Comparison of ENCODE assay signal across 12 mouse cellular contexts in the genomic region with DNA sequence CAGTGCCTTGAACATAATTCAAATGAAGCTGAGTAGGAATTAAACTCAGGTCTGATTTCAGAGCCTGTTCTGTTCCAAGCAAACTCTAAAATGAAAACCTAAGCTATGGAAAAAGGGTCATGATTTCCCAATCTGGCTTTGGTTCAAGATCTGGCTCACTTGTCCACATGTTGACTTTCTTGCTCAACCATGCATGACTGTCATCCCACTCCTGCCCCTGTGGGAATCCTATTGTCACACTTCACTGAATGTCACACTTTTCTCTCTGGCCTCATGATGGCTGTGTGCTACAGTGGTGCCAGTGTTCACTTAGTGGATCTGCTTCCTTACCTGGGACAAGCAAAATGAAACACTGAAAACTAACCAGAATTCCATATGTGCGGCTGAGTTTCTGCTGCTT.
DNase-seq lines count a peak whose midpoint lies in the region; ATAC-seq and TF ChIP-seq lines count a peak whose summit lies in the region.
"Had no signal": no experiment of that assay in that cellular context is flagged by ENCODE, and none has a peak within 500 bp of the region (broad histone marks: within the 10 kb centered on the region; RNA-seq: fewer than 3 reads in every experiment).

No protein-coding gene starts in this region.

- H3K79me2 ChIP-seq in liver, adult 2 months (ENCODE audit: control insufficient read depth, insufficient read depth, low read length) = no peaks in the 10 kb centered on the region

- ATAC-seq in liver, embryonic 11.5 days (replicated peaks; ENCODE audit: low FRiP score) = no peak
- ATAC-seq in Patski = peak; percentile 26

- H3K9me3 ChIP-seq in liver, embryonic 11.5 days (ENCODE audit: control insufficient read depth, low read length) = no peaks in the 10 kb centered on the region
- H3K9me3 ChIP-seq: heart, embryonic 13.5 days; hindbrain, embryonic 12.5 days had no signal

- H3K36me3 ChIP-seq in liver, adult 2 months (ENCODE audit: control insufficient read depth, insufficient read depth, low read length) = no peaks in the 10 kb centered on the region
- H3K36me3 ChIP-seq in liver, embryonic 11.5 days (ENCODE audit: control insufficient read depth, insufficient read depth, low read length) = no peaks in the 10 kb centered on the region
- H3K36me3 ChIP-seq: heart, embryonic 13.5 days; hindbrain, embryonic 12.5 days had no signal

- in situ Hi-C loops in Patski (cut with MboI; ENCODE audit: low pct_unique_long_range_greater_than_20kb) = no loop called here

- no peak overlapping the region for H3K27ac ChIP-seq in liver, adult 2 months (replicated peaks; ENCODE audit: insufficient read depth, low read depth, low read length)
- H3K27ac ChIP-seq in liver, embryonic 11.5 days (ENCODE audit: low read depth, low read length) = no peak overlapping the region
- H3K27ac ChIP-seq: gastrocnemius, adult 2 months; heart, embryonic 13.5 days; hindbrain, embryonic 12.5 days; stomach, postnatal 0 days had no signal

- no peak overlapping the region for H3K4me3 ChIP-seq in liver, adult 2 months (ENCODE audit: insufficient read depth, low read depth, low read length)
- no peak overlapping the region for H3K4me3 ChIP-seq in liver, embryonic 11.5 days (ENCODE audit: low read depth, low read length)
- H3K4me3 ChIP-seq: gastrocnemius, adult 2 months; heart, embryonic 13.5 days; hindbrain, embryonic 12.5 days; megakaryocyte, embryonic 14.5 days had no signal

- peaks cover 11% of the 10 kb centered on the region for H3K4me1 ChIP-seq in liver, adult 2 months (ENCODE audit: control insufficient read depth, insufficient read depth, low read length)
- no peaks in the 10 kb centered on the region for H3K4me1 ChIP-seq in liver, embryonic 11.5 days (replicated peaks; ENCODE audit: control insufficient read depth, insufficient read depth, low read length)
- H3K4me1 ChIP-seq: hindbrain, embryonic 12.5 days; megakaryocyte, embryonic 14.5 days had no signal

- CTCF ChIA-PET in Patski (lab: Charles Lee) = interaction anchor here (0.8 kb wide), 1 partner anchor 25 kb away, joined by 3 read pairs; no protein-coding TSS in a partner anchor

- WGBS in liver, adult 2 months = 84% methylated on average over 1 of the region's 1 CpGs
- WGBS in liver, embryonic 11.5 days = 90% methylated on average over 1 of the region's 1 CpGs

- H3K27me3 ChIP-seq in liver, adult 2 months (ENCODE audit: control insufficient read depth, insufficient read depth, low read length) = no peaks in the 10 kb centered on the region
- H3K27me3 ChIP-seq in liver, embryonic 11.5 days (replicated peaks; ENCODE audit: control insufficient read depth, insufficient read depth, low read length) = no peaks in the 10 kb centered on the region
- no peaks in the 10 kb centered on the region for H3K27me3 ChIP-seq in Patski
- H3K27me3 ChIP-seq: heart, embryonic 13.5 days; hindbrain, embryonic 12.5 days; megakaryocyte, embryonic 14.5 days had no signal

- TF ChIP-seq CTCF in liver, adult 2 months (IDR thresholded peaks at IDR 0.05; ENCODE audit: low read depth, low read length) = no peak
- no peak for TF ChIP-seq CTCF in Patski (IDR thresholded peaks at IDR 0.05)

- POLR2A ChIA-PET in Patski (lab: Charles Lee) = no interaction called here

- H3K4me2 ChIP-seq in liver, embryonic 11.5 days = no peak overlapping the region
- H3K4me2 ChIP-seq: heart, embryonic 13.5 days; hindbrain, embryonic 12.5 days had no signal

- no peak overlapping the region for H3K9ac ChIP-seq in liver, adult 2 months (ENCODE audit: low read depth, low read length)
- no peak overlapping the region for H3K9ac ChIP-seq in liver, embryonic 11.5 days (ENCODE audit: low read depth, low read length)
- H3K9ac ChIP-seq: heart, embryonic 13.5 days; hindbrain, embryonic 12.5 days had no signal

- peak; percentile 87 for DNase-seq in liver, adult 2 months (ENCODE audit: extremely low read depth, low read depth, low spot score)
- no peak for DNase-seq in liver, embryonic 11.5 days (ENCODE audit: low spot score)
- no peak for DNase-seq in Patski (ENCODE audit: low read depth, low spot score)
- peak; percentile 44 for DNase-seq in gonadal fat pad, adult 2 months (ENCODE audit: low read depth)
- DNase-seq in kidney, postnatal 36 days = peak; percentile 14 to 46
- DNase-seq in urinary bladder, postnatal 36 days (ENCODE audit: low spot score in 2 of 2) = no peak
- no peak for DNase-seq in urinary bladder, adult 18-20 months (ENCODE audit: low spot score in 2 of 2)
- DNase-seq: gastrocnemius, adult 2 months had no signal

- no peak for TF ChIP-seq POLR2A in liver, adult 2 months (IDR thresholded peaks at IDR 0.05; ENCODE audit: extremely low read depth, insufficient read depth, low read length)

Comparison
In these comparisons a context has a peak if more than half of its experiments do, and no peak if none do; other contexts are left out.
1. DNase-seq: peak in liver, adult 2 months (single experiment), gonadal fat pad, adult 2 months (single experiment) and kidney, postnatal 36 days (2 of 2); none in liver, embryonic 11.5 days (single experiment), Patski (single experiment), urinary bladder, postnatal 36 days (0 of 2) and urinary bladder, adult 18-20 months (0 of 2).